Mouse (Mus musculus): ENCODE results near the gene Gng8. TPM values are rescaled to one million over a fixed set of nuclear protein-coding genes. Genes with fewer than 3 reads are reported as not detected.

Gene Gng8
- total and polyA plus RNA-seq, 3 experiments, result 0.39 to 2.2 TPM; not detected in 1

DNA sequence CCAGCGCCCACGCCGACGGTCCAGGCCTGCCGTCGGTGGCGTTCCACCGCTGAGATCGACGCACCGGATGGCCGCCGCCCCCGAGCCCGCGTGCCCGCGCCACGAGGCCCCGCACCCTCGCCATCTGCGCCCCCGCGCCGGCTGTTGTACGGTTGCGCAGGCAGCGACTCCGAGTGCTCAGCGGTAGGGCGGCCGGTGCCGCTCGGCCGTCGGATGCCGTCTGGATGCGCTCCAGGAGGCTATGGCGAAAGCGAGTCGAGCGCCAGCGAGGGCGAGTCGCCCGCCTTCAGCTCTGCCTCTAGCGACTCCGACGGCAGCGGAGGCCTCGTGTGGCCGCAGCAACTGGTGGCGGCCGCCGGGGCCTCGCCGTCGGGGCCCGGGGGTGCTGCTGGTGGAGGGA, 5.7 kb upstream of the Gng8 start:
- H3K4me1 ChIP-seq (ENCODE audit: control insufficient read depth in 1 of 2, insufficient read depth in 2 of 2, low read length in 2 of 2), result peaks cover 3 to 5% of the 10 kb centered on the region in 2 experiments; a peak in 2 of 4 replicates
- no peak overlapping the region for H3K4me3 ChIP-seq (ENCODE audit: control insufficient read depth in 1 of 2, insufficient read depth in 1 of 2, low read depth in 2 of 2, low read length in 2 of 2)
- TF ChIP-seq USF2 (IDR thresholded peaks at IDR 0.05; ENCODE audit: borderline replicate concordance in 1 of 2, insufficient read depth in 1 of 2, low read depth in 1 of 2, low read length in 2 of 2), result no peak
- no peak for TF ChIP-seq E2F4 (IDR thresholded peaks at IDR 0.05; ENCODE audit: borderline replicate concordance, low read depth, low read length)
- no peak for TF ChIP-seq RAD21 (IDR thresholded peaks at IDR 0.05; ENCODE audit: low read depth, low read length)
- no peak for TF ChIP-seq CTCF (IDR thresholded peaks at IDR 0.05 in 2 of 3, conservative IDR thresholded peaks at IDR 0.05 in 1 of 3; ENCODE audit: control insufficient read depth in 1 of 3, insufficient read depth in 1 of 3, low read depth in 2 of 3, low read length in 3 of 3, poor library complexity in 1 of 3, severe bottlenecking in 1 of 3)
- TF ChIP-seq MYC (IDR thresholded peaks at IDR 0.05; ENCODE audit: low read depth, low read length), result no peak
- TF ChIP-seq NRF1 (IDR thresholded peaks at IDR 0.05; ENCODE audit: insufficient read depth, low read depth, low read length, poor library complexity, severe bottlenecking), result no peak
- no peak for TF ChIP-seq ZNF384 (IDR thresholded peaks at IDR 0.05; ENCODE audit: low read depth, low read length)
- TF ChIP-seq ELF1 (IDR thresholded peaks at IDR 0.05; ENCODE audit: low read depth, low read length), result no peak
- no peak for TF ChIP-seq EP300 (IDR thresholded peaks at IDR 0.05; ENCODE audit: low read depth in 1 of 2, low read length in 2 of 2)
- TF ChIP-seq MAX (IDR thresholded peaks at IDR 0.05; ENCODE audit: low read length), result no peak
- TF ChIP-seq POLR2AphosphoS2 (IDR thresholded peaks at IDR 0.05; ENCODE audit: low read length), result no peak
- TF ChIP-seq MAZ (IDR thresholded peaks at IDR 0.05; ENCODE audit: low read depth, low read length), result no peak
- TF ChIP-seq TBP (IDR thresholded peaks at IDR 0.05; ENCODE audit: low read depth, low read length), result no peak
- no peak for TF ChIP-seq USF1 (IDR thresholded peaks at IDR 0.05; ENCODE audit: low read depth, low read length)
- no peak for TF ChIP-seq MXI1 (IDR thresholded peaks at IDR 0.05; ENCODE audit: low read depth, low read length)
- no peak for TF ChIP-seq ETS1 (IDR thresholded peaks at IDR 0.05; ENCODE audit: low read depth, low read length)
- no peak for TF ChIP-seq MEF2A (IDR thresholded peaks at IDR 0.05; ENCODE audit: extremely low read depth, insufficient replicate concordance, low read depth, low read length, poor library complexity, severe bottlenecking)
- TF ChIP-seq ZMIZ1 (IDR thresholded peaks at IDR 0.05; ENCODE audit: low read depth, low read length), result no peak
- no peak for TF ChIP-seq HCFC1 (IDR thresholded peaks at IDR 0.05; ENCODE audit: low read depth, low read length)
- H3K27ac ChIP-seq (ENCODE audit: control insufficient read depth, low read depth, low read length), result no peak overlapping the region
- no peaks in the 10 kb centered on the region for H3K36me3 ChIP-seq (ENCODE audit: control insufficient read depth in 1 of 2, insufficient read depth in 2 of 2, low read length in 2 of 2)
- no peaks in the 10 kb centered on the region for H3K79me2 ChIP-seq (ENCODE audit: control insufficient read depth, insufficient read depth, low read length, poor library complexity)
- H3K27me3 ChIP-seq (ENCODE audit: control insufficient read depth in 1 of 2, insufficient read depth in 2 of 2, low read length in 2 of 2), result no peaks in the 10 kb centered on the region
- H3K9ac ChIP-seq (ENCODE audit: control insufficient read depth, low read depth, low read length, poor library complexity, severe bottlenecking), result no peak overlapping the region
- DNase-seq (ENCODE audit: low read depth, low spot score), result no peak
- H3K9me3 ChIP-seq (replicated peaks; ENCODE audit: insufficient read depth, low read length), result no peaks in the 10 kb centered on the region

DNA sequence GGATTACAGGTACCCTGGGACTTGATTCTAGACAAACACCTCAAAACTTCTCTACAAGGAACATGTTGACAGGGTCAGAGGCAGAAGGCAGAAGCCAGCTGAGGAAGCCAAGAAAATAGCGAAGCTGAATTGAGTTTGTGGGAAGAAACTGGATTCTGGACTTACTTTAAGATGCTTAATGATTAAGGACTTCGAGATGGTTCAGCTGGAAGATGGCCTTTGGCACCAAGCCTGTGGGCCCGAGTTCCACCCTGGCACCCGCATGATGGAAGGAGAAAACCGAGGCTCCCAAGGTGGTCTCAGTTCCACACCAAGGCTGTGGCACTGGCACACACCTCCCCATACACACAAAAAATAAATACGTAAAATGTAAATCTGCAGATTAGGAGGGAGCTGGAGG, 1.1 kb upstream of the Gng8 start:
- no peaks in the 10 kb centered on the region for H3K27me3 ChIP-seq (ENCODE audit: control insufficient read depth in 1 of 2, insufficient read depth in 2 of 2, low read length in 2 of 2)
- no peaks in the 10 kb centered on the region for H3K36me3 ChIP-seq (ENCODE audit: control insufficient read depth in 1 of 2, insufficient read depth in 2 of 2, low read length in 2 of 2)
- no peaks in the 10 kb centered on the region for H3K79me2 ChIP-seq (ENCODE audit: control insufficient read depth, insufficient read depth, low read length, poor library complexity)
- DNase-seq (ENCODE audit: low read depth, low spot score), result no peak
- no peak overlapping the region for H3K9ac ChIP-seq (ENCODE audit: control insufficient read depth, low read depth, low read length, poor library complexity, severe bottlenecking)
- peaks cover 0 to 10% of the 10 kb centered on the region in 2 experiments; a peak in 2 of 4 replicates for H3K4me1 ChIP-seq (ENCODE audit: control insufficient read depth in 1 of 2, insufficient read depth in 2 of 2, low read length in 2 of 2)
- no peak for TF ChIP-seq POLR2AphosphoS2 (IDR thresholded peaks at IDR 0.05; ENCODE audit: low read length)
- no peak for TF ChIP-seq ZKSCAN1 (IDR thresholded peaks at IDR 0.05; ENCODE audit: low read depth, low read length)
- TF ChIP-seq TBP (IDR thresholded peaks at IDR 0.05; ENCODE audit: low read depth, low read length), result no peak
- no peak for TF ChIP-seq RAD21 (IDR thresholded peaks at IDR 0.05; ENCODE audit: low read depth, low read length)
- no peak for TF ChIP-seq MXI1 (IDR thresholded peaks at IDR 0.05; ENCODE audit: low read depth, low read length)
- no peak for TF ChIP-seq USF1 (IDR thresholded peaks at IDR 0.05; ENCODE audit: low read depth, low read length)
- no peak for TF ChIP-seq MAZ (IDR thresholded peaks at IDR 0.05; ENCODE audit: low read depth, low read length)
- no peak for TF ChIP-seq MEF2A (IDR thresholded peaks at IDR 0.05; ENCODE audit: extremely low read depth, insufficient replicate concordance, low read depth, low read length, poor library complexity, severe bottlenecking)
- TF ChIP-seq TAL1 (IDR thresholded peaks at IDR 0.05; ENCODE audit: low read length), result no peak
- no peak for TF ChIP-seq BHLHE40 (IDR thresholded peaks at IDR 0.05; ENCODE audit: borderline replicate concordance, low read depth, low read length)
- TF ChIP-seq GATA1 (IDR thresholded peaks at IDR 0.05; ENCODE audit: low read depth, low read length), result no peak
- TF ChIP-seq GABPA (IDR thresholded peaks at IDR 0.05; ENCODE audit: low read depth, low read length), result no peak
- no peak for TF ChIP-seq MAFK (IDR thresholded peaks at IDR 0.05; ENCODE audit: borderline replicate concordance, low read depth, low read length)
- H3K27ac ChIP-seq (ENCODE audit: control insufficient read depth, low read depth, low read length), result no peak overlapping the region
- no peaks in the 10 kb centered on the region for H3K9me3 ChIP-seq (replicated peaks; ENCODE audit: insufficient read depth, low read length)
- H3K4me3 ChIP-seq (ENCODE audit: control insufficient read depth in 1 of 2, insufficient read depth in 1 of 2, low read depth in 2 of 2, low read length in 2 of 2), result no peak overlapping the region; a peak in 1 of 4 replicates

Measured in MEL (cell line).